Mouse (Mus musculus) forebrain, embryonic 11.5 days (tissue): Measurements from ENCODE around the gene Cryba4. TPM values are rescaled to one million over a fixed set of nuclear protein-coding genes. Genes with fewer than 3 reads are reported as not detected.

Experiments used
- ATAC-seq: fragments of 200-750 bp; cut with Nextera tagmentation; replicated peaks from 2 replicates; pipeline ENCODE4 v1.8.0; 2017; ENCODE audit warnings: moderate TSS enrichment; ENCODE audit not compliant: low FRiP score
- DNase-seq: peaks from one replicate; pipeline ENCODE4 v3.0.0-alpha.2; 2017; ENCODE audit warnings: low spot score
- H3K27ac ChIP-seq: fragments of 300-500 bp; sonication (generic); 2 replicates; pipeline ENCODE4 v1.5.1; 2014; ENCODE audit warnings: low read depth, low read length
- H3K27me3 ChIP-seq: fragments of 300-500 bp; sonication (generic); 2 replicates; pipeline ENCODE4 v1.6.1; 2014; ENCODE audit warnings: mild to moderate bottlenecking, low read length, mixed read lengths; ENCODE audit not compliant: control insufficient read depth, insufficient read depth
- H3K36me3 ChIP-seq: fragments of 300-500 bp; sonication (generic); 2 replicates; pipeline ENCODE4 v1.6.1; 2014; ENCODE audit warnings: mild to moderate bottlenecking, low read length, moderate library complexity, mixed read lengths; ENCODE audit not compliant: control insufficient read depth, insufficient read depth
- H3K4me1 ChIP-seq: fragments of 300-500 bp; sonication (generic); replicated peaks from 2 replicates; pipeline ENCODE4 v1.6.1; 2014; ENCODE audit warnings: low read length, mixed read lengths; ENCODE audit not compliant: control insufficient read depth, insufficient read depth
- H3K4me2 ChIP-seq: fragments of 300-500 bp; sonication (generic); 2 replicates; pipeline ENCODE4 v1.6.1; 2014; ENCODE audit warnings: low read depth, mild to moderate bottlenecking, low read length, moderate library complexity, mixed read lengths; ENCODE audit not compliant: severe bottlenecking
- H3K4me3 ChIP-seq: fragments of 300-500 bp; sonication (generic); 2 replicates; pipeline ENCODE4 v1.5.1; 2014; ENCODE audit warnings: low read depth, low read length
- H3K9ac ChIP-seq: fragments of 300-500 bp; sonication (generic); 2 replicates; pipeline ENCODE4 v1.6.1; 2014; ENCODE audit warnings: low read length
- H3K9me3 ChIP-seq: fragments of 300-500 bp; sonication (generic); 2 replicates; pipeline ENCODE4 v1.6.1; 2016; ENCODE audit warnings: low read length, mixed read lengths; ENCODE audit not compliant: control insufficient read depth
- WGBS: fragments of 180-500 bp; shearing (Covaris S2); extraction: QIAGEN DNeasy Blood & Tissue Kit; methylation state at CpG from one replicate; pipeline ENCODE4 v1.1.7; 2014; 5-methylcytosine and 5-hydroxymethylcytosine counted together
- polyA plus RNA-seq: library from polyadenylated mRNA; unstranded; fragments of >200 nt; fragmentation: Nextera tagmentation; extraction: Ambion mirVana; gene quantifications from 2 replicates; pipeline ENCODE4 v1.2.1, GENCODE M21; 2014

Gene Cryba4
- 0.48 and 1.1 TPM in 2 replicates for polyA plus RNA-seq

DNA sequence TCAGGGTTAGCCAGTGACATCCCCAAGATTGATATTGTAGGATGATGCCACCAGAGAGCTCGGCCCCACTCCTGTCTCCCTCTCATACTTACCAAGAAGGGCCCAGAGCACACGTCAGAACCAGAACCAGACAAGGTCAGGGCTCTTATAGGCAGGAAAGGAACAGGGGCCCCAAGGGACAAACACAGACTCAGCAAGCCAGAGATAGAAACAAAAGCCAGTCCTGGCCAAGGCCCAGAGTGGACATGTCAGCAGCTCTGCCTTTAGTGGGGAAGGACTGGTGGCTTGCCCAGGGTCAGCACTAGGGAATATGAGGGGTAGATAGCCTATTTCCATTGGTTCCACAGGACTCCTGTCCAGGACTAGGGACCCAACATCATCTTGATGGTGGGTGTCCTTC lies at the start of gene Cryba4:
Gene Cryba4 (minus strand): TSS at position 119 of the 400 bp plus-strand sequence.
- Histone ChIP-seq H3K4me3 (no peak within 1 kb of the TSS), H3K4me2 (no peak within 1 kb of the TSS), H3K27me3 (no peaks in the 10 kb centered on the region), H3K9ac (no peak within 1 kb of the TSS; the same call in 1 of the 2 replicates), H3K4me1 (no peaks in the 10 kb centered on the region; the same call in 1 of the 2 replicates), H3K9me3 (no peaks in the 10 kb centered on the region), H3K36me3 (no peaks in the 10 kb centered on the region), H3K27ac (no peak within 1 kb of the TSS)
- ATAC-seq (no peak), DNase-seq (no peak)
- 86% methylated on average over 2 of the region's 2 CpGs for WGBS

GRCm38 (mm10) chr5:112301694-112302093 lies 49.4 kb upstream of the Cryba4 start:
- WGBS, result 81% methylated on average over 4 of the region's 4 CpGs

GRCm38 (mm10) chr5:112300721-112301308 lies 48.5 kb upstream of the Cryba4 start:
- WGBS, result 93% methylated on average over 6 of the region's 6 CpGs
- Histone ChIP-seq H3K9ac (no peak overlapping the region), H3K27ac (no peak overlapping the region), H3K4me3 (no peak overlapping the region), H3K9me3 (no peaks in the 10 kb centered on the region), H3K27me3 (no peaks in the 10 kb centered on the region), H3K4me2 (no peak overlapping the region), H3K36me3 (no peaks in the 10 kb centered on the region), H3K4me1 (no peaks in the 10 kb centered on the region)
- DNase-seq, result no peak
- no peak for ATAC-seq

More at GRCm38 (mm10) chr5:112301694-112302093, 49.4 kb upstream of the Cryba4 start:
- no peaks in the 10 kb centered on the region for H3K36me3 ChIP-seq
- no peak overlapping the region for H3K9ac ChIP-seq
- H3K9me3 ChIP-seq, result no peaks in the 10 kb centered on the region
- H3K4me1 ChIP-seq, result no peaks in the 10 kb centered on the region
- no peak overlapping the region for H3K27ac ChIP-seq
- H3K4me3 ChIP-seq, result no peak overlapping the region
- DNase-seq (no peak), ATAC-seq (no peak)
- no peak overlapping the region for H3K4me2 ChIP-seq
- no peaks in the 10 kb centered on the region for H3K27me3 ChIP-seq

- H3K36me3 ChIP-seq, result no peaks in the 10 kb centered on the region
- no peak overlapping the region for H3K27ac ChIP-seq
- WGBS, result 83% methylated on average over 2 of the region's 2 CpGs
- no peak overlapping the region for H3K4me2 ChIP-seq
- H3K27me3 ChIP-seq, result no peaks in the 10 kb centered on the region
- DNase-seq (no peak), ATAC-seq (no peak)
- no peak overlapping the region for H3K4me3 ChIP-seq
- no peaks in the 10 kb centered on the region for H3K4me1 ChIP-seq
- H3K9me3 ChIP-seq, result no peaks in the 10 kb centered on the region
- H3K9ac ChIP-seq, result no peak overlapping the region
Measured at GRCm38 (mm10) chr5:112300112-112300511, 47.8 kb upstream of the Cryba4 start.

DNA sequence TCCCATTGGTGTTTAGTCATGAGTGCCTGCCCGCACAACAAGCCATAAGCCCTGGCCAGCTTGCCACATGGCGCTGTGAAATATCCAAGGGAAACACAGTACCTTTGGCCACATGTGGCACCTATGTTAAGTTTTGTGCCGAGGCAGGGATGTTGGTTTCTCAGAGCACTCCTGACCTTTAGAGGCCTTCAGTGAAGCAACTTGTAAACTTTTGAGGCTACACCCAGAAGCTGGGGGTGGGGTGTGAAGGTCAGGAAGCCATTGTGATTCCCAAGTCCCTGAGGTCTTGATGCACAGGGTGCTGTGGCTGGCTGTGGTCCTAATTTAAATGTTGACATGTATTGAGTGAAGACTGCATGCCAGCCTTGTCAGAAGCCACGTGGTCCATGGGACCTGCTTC lies 47.1 kb upstream of the Cryba4 start:
- 85% methylated on average over 4 of the region's 4 CpGs for WGBS
- no peak overlapping the region for H3K9ac ChIP-seq
- no peak for ATAC-seq

DNA sequence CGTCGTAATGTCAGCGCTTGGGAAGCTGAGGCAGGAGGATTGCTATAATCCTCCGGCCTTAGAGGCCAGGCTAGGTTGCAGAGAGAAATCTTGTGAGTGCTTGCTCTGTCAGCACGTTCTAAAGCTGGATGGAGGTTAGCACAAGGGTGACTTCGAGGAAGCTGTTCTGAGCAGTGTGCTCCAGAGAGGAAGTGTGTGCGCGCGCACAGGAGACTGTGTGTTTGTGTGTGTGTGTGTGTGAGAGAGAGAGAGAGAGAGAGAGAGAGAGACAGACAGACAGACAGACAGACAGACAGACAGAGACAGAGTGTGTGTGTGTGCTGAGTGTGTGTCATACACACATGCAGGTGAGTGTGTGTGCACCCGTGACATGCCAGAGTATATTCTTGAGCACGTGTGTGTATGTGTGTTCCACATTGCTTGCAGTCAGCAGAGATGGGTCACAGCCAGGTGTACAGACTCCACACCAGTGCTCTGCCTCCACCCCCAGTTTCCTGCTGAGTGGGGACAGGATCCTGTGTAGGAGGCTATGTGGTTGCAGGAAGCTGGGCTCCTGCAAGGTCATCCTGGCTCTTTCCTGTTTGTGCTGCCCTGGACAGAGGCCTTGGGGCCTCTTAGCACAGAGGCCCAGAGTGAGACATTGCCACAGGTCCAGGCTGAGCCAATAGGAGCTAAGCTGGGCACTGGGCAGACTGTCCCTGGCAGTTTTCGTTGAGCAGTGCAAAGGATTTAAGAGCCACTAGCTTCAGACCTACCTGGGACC lies 46.1 kb upstream of the Cryba4 start:
- no peak overlapping the region for H3K4me3 ChIP-seq
- H3K27ac ChIP-seq, result no peak overlapping the region
- H3K9me3 ChIP-seq, result no peaks in the 10 kb centered on the region
- no peaks in the 10 kb centered on the region for H3K27me3 ChIP-seq
- H3K9ac ChIP-seq, result no peak overlapping the region
- no peaks in the 10 kb centered on the region for H3K36me3 ChIP-seq
- 91% methylated on average over 12 of the region's 12 CpGs for WGBS
- no peak for ATAC-seq
- H3K4me1 ChIP-seq, result no peaks in the 10 kb centered on the region; the same call in 1 of the 2 replicates
- no peak for DNase-seq
- no peak overlapping the region for H3K4me2 ChIP-seq

More for the DNA sequence above, 47.1 kb upstream of the Cryba4 start:
- Histone ChIP-seq H3K4me1 (no peaks in the 10 kb centered on the region; the same call in 1 of the 2 replicates), H3K4me2 (no peak overlapping the region), H3K4me3 (no peak overlapping the region), H3K27ac (no peak overlapping the region), H3K27me3 (no peaks in the 10 kb centered on the region), H3K9me3 (no peaks in the 10 kb centered on the region), H3K36me3 (no peaks in the 10 kb centered on the region)
- DNase-seq, result no peak

DNA sequence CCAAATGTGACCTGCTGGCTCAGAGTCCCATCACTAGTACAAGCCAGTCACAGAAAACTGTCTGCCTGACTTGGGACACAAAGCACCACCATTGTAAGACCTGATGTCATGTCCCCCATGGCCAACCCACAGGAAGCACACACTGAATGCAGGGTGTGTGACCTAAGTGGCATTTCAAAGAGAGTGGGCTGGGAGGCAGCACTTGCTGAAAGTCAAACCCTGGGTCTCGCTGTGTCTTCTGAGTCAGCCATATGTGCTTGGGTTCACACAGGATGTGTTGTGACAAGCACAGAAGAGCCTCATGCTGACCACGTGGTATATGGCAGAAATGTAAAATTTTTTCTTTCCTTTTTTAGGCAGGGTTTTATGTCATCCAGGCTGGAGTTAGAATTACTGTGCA lies 44.9 kb upstream of the Cryba4 start:
- Histone ChIP-seq H3K27me3 (no peaks in the 10 kb centered on the region), H3K4me2 (no peak overlapping the region), H3K4me3 (no peak overlapping the region), H3K27ac (no peak overlapping the region), H3K9me3 (no peaks in the 10 kb centered on the region), H3K36me3 (no peaks in the 10 kb centered on the region), H3K9ac (no peak overlapping the region), H3K4me1 (no peaks in the 10 kb centered on the region; the same call in 1 of the 2 replicates)
- 85% methylated on average over 2 of the region's 2 CpGs for WGBS
- ATAC-seq (no peak), DNase-seq (no peak)

GRCm38 (mm10) chr5:112296404-112297181 lies 44.3 kb upstream of the Cryba4 start:
- ATAC-seq (no peak), DNase-seq (no peak)
- H3K27ac ChIP-seq, result no peak overlapping the region
- WGBS, result 88% methylated on average over 6 of the region's 6 CpGs
- H3K4me3 ChIP-seq, result no peak overlapping the region
- no peaks in the 10 kb centered on the region for H3K36me3 ChIP-seq
- H3K9me3 ChIP-seq, result no peaks in the 10 kb centered on the region
- H3K27me3 ChIP-seq, result no peaks in the 10 kb centered on the region
- H3K4me2 ChIP-seq, result no peak overlapping the region
- no peaks in the 10 kb centered on the region; the same call in 1 of the 2 replicates for H3K4me1 ChIP-seq
- no peak overlapping the region for H3K9ac ChIP-seq
